Mouse (Mus musculus) 3T3-L1 (cell line): ENCODE data around the gene Uaca.
"Not testable (repeated sequence)": the region's sequence is repeated elsewhere in the genome, so short reads cannot be mapped to it uniquely, and the experiment has no call there.

Experiments used
- DNase-seq: peaks from one replicate; pipeline ENCODE4 v3.0.0-alpha.2; 2015; ENCODE audit warnings: low read depth, low spot score

The Uaca gene

DNA sequence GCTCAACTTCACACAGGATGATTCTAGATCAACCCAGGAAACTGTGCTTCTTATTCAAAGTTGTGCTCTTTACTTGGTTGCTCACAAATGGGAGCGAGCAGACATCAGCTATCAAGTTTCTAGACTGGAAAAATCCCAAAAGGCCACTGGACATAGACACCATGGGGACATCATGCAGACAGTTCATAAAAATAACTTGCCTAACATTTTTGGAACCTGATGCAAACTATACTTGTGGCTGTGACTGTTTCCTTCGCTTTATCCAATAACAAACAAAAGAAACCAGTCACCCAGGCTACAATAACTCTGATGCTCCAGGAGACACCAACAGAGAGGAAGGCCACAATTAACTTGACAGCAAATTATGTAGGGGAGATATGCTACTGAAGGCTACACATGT, 4.1 kb upstream of the Uaca start:
- DNase-seq: no peak

DNA sequence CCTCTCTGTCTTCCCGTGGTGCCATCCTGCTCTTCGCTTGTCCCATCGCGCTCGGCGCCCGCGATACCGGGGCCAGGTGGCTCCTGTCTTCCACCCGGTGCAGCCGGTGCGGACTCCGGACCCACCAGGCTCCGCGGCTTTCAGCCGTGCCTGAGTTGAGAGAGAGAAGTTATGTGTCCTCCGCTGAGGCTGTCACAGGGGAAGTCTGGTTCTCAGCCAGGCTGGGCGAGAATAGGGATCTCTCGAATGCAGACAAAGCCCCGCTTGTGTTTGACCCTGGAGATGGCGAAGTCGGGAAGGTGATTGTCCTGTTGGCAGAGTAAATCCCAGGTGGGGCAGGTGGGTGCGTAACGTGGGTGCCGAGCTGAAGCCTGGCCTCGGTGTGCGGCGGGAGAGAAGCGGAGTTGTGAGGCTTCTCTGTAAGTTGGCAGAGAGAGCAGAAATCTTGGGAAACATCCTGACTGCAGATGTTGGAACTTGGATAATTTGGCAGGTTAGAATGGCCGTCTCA, 554 bp downstream of the Uaca start:
- peak; percentile 36 for DNase-seq

DNA sequence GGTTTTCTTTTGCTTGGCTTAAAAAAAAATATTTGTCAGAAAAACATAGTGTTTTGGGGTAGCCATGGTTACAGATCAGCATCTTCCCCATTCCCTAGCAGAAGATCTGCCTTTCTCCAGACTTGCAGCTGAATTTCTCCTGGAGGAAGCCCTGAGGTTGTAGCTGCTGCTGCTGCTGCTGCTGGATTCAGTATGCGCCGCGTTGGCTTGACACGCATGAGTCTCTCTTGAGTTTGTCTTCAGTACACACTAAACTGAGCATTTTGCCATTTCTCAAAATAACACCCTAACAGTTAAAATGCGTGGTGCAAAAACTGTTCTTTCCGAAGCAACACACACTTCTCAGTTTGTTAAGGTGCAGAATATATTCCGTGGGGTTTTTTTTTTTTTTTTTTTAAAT, 1.7 kb downstream of the Uaca start:
- no peak for DNase-seq

DNA sequence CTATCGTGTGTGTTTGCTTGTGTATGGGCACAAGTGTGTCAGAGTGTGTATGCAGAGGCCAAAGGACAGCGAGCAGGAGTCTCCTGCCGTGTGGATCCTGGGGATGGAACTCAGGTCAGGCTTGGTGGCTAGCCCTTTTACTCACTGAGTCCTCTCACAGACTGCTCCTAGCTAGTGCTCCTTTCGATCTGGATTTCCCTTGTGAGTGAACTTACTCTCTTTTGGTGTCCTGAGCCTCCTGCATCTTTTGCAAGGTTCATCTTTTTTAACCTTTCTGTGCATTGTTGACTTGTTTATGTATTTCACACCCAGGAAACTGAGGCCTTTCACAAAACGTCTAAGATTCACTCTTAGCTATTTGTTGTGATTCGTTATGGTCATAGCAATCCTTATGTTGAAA, 2.8 kb downstream of the Uaca start:
- no peak for DNase-seq

DNA sequence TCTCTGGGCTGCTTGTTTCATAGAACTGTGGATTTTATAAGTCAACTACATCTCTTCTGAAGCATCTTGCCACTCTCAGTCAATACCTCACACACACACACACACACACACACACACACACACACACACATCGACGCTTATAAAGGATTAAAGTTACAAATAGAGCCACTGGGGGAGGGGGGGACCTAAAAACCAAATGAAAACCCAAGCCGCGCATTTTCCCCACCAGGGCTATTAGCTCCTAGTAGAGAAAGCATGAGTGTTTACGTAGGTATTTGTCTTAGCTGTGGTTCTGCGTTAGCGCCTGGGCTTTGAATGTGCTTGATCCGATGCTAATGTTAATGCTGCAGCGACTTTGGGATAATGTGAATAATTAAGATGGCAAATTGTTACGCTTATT, 4.7 kb downstream of the Uaca start:
- DNase-seq: no peak

DNA sequence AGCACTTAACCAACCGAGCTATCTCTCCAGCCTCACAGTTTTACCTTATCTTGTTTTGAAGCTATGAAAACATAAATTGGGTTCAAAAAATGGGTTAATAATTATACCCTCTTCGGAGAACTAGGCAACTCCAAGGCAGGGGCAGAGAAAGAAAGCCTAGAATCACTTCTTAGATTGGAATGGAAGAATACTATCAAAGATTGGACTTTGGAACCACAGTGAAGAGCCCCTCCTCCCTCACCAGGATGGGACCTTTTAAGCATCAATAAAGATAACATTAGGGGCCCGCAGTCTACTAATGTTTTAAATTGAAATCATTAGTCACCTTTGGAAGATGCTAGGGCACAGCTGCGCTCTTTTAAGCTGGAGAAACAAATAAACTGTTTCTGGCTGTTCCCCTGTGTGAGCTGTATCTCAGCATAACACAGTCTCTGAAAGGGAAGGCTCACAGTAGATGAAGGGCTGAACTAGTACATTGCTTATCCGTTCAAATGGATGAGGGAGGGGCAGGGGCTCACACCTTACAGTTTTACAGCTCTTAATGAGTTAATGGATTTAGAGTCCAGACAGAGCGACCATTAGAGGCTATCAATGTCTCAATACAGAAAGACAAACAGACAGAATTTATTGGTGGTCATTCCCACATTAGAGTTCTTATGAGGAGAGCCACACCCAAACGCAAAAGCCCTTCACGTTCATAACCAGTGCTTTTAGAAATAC, 6.5 kb downstream of the Uaca start:
- no peak for DNase-seq

DNA sequence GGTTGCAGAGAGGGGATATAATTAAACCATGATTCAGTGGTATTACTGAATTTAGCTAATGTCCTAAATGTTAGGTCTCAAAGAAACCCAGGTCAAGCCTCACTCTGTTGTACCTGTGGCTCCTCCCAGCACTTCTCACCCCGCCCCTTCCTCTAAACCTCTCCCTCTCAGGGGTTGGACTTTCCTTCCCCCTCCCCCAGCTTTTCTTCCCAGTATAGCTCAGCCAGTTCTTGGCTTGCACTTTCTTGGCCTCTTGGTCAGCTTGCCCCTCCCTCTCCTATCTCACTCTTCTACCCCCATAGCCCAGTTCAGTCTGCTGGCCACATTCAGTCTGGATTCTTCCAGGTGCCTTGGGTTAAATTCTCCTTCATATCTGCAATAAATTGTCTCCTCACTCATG, 7.4 kb downstream of the Uaca start:
- DNase-seq: no peak

DNA sequence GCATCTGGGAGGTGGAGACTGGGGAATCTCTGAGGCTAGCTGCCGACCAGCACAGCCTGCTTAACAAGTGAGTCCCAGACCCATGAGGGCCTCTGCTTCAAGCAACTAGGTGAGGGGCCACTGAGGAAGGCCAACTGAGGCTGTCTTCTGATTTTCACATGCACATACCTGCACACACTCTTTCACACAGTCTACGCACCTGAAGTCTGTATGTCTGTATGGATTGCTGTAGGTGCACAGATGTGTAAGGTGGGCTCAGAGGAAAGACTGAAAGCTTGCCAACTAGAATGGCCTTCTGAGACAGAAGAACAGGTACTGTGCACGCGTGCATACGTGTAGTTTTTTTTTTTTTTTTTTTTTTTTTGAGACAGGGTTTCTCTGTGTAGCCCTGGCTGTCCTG, 8.0 kb downstream of the Uaca start:
- DNase-seq: no peak

DNA sequence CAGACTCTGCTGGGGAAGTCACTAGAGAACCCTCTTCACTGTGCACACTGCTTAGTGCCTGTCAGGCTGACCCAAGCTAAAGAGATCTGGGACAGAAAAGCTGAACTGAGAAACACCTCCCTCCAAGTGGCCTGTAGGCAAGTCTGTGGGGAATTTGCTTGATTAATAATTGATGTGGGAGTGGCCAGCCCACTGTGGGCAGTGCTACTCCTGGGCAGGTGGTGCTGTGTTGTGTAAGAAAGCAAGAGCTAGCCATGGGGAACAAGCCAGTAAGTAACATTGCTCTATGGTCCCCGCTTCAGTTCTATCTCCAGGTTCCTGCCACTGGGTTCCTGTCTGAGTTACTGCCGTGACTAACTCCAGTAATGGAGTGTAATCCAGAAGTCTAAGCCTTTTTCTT, 11.7 kb downstream of the Uaca start:
- no peak for DNase-seq

DNA sequence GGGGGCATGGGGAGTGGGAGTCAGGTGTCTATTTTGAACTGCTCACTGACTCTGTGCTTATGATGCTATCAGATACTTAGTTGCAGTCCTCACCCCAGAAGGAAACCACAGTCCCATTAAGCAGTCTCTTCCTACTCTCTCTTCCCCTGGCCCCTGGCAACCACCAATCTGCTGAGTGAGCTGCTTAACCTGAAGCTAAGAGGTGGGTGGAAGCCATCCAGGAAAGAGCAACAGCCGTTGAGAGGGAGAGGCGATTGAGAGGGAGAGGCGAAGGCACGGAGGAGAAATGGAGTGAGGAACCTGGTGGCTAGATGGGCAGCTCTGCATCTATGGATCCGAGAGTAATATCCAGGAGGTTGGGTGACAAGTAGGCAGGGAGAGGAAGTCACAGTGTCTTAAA, 13.7 kb downstream of the Uaca start:
- DNase-seq: no peak

DNA sequence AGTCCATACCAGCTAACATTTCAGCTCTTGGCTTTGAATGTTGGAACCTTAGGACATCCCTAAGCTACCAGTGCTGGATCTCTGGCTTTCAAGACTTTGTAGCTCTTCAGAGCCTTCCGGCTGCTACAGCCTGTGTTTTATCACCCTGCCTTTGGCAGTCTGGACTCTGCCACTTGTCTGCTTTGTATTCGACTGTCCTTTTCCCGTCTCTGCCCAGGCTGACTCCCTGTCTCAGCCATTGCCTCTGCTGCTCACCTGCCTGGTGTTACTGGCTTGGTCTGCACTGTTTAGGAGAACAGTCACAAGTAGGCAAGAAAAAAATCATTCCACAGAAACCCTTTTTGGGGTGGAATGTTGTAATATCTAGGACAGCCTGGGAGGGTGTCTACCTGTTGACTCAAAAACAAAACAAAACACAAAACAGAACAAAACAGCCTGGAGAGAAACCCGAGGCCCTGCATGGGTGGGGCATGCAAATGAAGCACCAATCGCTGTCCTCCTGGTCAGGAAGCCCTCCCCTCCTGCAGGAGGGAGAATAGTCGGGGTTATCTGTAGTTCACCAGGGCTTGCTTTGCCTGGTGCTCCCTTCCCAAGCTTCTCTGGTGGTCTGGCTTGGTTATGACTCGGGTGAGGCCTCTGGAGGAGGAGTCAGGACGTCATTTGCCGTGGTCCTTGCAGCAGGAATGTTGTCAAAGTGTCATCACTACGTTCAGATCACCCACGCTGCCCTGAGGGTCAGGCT, 19.0 kb downstream of the Uaca start:
- no peak for DNase-seq

DNA sequence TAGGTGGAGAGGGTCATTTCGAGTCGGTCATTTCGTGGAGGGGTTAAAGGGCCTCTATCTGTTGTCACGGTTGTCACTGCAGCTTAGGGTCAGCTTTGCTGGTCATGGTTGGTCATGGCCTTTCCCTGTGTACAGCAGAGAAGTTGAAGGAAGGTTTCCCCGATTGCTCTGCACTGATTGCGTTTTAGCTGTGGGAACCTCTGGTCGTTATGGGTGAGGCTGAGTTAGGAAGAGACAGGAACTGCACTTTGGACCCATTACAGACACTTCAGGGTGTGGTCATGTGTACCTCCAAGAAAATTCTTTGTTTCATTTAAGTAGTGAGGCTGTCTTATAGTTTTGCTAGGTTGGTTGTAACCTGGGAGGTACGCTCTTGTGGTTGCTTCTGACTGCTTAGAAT, 21.2 kb downstream of the Uaca start:
- DNase-seq: no peak

DNA sequence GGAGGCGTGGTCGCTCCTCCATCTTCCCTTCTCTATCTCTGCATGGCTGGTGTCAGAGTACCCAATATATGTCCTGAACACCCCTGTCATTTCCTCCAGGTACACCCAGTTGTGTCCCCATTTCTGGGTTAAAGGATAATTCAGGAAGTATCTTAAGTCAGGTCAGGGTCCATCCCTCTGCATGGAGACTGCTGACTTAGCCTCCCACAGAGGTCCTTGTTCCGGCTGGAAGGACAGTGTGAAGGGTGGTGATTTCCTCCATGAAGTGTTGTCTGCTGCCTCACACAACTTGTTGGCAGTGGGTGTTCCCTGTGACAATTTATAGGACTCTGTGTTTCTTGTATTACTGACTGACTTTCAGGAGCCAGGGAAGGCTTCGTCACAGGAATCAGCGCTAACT, 23.2 kb downstream of the Uaca start:
- DNase-seq: no peak

DNA sequence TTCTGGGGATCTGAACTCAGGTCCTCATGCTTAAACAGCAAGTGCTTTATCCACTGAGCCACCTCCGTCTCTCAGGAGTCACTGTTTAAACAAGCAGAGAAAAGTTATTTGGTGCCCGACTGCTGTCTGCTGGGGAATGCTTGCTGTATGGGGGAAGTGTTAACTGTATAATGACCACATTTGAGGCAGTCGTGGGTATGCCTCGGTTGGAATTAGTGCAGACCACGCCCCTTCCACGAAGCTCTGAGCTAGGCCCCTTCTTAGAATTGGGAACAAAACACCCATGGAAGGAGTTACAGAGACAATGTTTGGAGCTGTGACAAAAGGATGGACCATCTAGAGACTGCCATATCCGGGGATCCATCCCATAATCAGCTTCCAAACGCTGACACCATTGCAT, 24.2 kb downstream of the Uaca start:
- DNase-seq: not testable (repeated sequence)

DNA sequence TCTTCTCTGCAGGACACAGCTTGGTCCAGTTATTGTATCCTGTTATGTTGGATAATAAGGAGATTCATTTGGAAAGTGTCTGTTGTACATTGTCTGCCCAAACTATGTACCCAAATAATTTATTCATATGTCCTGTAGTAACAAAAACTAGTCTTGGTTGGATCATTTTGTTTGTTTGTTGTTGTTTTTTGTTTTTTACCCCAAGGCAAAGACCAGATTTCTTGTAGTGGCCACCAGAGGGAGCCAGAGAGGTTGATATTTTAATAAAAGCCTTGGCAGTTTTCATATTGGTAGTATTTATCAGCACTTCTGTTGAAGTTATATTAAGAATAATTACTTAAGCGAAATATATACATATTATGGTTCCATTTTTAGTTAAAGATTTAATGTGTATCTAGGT, 25.0 kb downstream of the Uaca start:
- peak; percentile 69 for DNase-seq

DNA sequence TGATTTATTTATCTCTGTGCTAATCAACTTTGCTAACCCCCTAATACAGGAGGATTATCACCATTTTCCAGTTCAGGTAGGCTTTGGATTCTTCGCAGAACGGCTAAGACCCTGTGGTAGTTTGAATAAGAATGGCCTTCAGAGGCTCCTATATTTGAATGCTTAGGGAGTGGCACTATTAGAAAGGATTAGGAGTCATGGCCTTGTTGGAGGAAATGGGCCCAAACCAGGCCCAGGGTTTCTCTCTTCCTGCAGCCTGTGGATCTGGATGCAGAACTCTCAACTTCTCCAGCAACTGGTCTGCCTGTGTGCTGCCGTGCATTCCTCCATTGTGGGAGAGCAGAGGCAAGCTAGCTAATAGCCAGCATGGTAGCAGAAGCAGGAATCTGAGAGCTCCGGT, 27.2 kb downstream of the Uaca start:
- DNase-seq: no peak

DNA sequence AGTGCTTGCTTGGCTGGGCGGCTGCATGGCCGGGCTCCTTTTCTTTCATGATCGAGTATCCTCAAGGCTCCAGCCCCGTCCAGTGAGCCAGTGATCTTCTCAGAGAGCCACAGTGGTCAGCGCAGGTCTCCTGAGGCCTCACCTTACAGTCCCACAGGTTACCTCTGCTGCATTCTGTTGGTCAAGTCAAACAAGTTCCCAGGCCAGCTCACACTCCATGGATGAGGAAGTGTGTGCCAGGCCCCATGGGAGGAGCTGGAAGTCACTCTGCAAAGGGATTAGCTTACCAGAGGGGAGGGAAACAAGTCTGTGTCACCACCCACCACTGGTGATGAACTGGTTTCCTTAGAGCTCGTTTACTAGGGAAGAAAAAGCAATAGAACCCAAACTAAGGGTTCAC, 28.3 kb downstream of the Uaca start:
- no peak for DNase-seq

DNA sequence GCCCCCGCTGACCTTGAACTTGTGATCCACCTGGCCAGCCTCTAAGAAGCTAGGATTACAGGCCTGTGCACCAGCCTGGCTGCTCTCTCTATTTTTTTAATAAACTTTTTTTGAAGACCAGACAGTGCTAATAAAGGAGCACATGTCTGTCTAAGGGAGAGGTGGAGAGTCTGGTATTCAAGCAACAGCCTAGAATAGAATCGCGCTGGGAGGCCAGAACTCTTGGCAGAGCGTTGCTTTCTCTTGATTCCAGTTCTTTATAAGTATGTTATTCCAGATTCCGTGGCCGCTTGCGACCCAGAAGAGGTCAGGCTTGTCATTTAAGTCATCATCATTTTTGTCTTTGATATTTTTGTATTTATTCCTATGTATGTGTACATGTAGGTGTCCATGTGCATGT, 31.2 kb downstream of the Uaca start:
- DNase-seq: no peak

DNA sequence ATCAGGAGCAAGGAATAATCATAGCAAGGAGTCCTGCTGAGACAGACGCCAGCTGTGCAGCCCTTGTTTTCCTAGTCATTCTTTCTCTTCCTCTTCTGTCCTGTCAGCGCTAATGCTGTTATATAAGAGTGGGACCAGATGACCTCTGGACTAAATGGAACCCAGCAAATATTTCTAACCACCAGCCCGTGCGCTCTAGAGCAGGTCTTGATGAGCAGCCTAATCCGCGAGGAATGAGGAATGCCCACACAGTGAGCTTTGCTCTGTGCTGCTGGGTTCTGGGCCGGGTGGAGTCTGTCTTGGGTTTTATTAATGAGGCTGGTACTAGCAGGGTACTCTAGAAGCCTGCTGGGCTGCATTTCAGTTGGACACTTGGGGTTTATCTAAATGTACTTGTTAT, 32.4 kb downstream of the Uaca start:
- no peak for DNase-seq

DNA sequence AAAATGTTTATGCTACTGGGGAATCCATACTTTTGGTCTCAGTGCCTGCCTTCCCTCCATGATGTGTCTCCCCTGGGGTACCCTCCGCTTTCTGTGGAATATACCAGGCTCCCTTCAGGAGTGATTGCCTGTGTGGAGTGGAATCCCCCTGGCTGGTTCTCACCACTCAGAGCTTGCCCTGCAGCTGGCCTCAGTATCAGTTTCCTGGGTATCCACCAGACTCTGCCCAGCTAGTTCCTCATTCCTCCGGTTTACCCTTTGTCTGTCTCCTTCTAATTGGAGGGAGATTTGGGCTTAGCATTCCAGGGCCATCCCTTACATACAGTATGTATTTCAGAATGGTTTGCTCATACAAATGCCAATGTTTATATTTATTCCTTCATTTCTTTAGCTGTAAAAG, 33.9 kb downstream of the Uaca start:
- DNase-seq: no peak

DNA sequence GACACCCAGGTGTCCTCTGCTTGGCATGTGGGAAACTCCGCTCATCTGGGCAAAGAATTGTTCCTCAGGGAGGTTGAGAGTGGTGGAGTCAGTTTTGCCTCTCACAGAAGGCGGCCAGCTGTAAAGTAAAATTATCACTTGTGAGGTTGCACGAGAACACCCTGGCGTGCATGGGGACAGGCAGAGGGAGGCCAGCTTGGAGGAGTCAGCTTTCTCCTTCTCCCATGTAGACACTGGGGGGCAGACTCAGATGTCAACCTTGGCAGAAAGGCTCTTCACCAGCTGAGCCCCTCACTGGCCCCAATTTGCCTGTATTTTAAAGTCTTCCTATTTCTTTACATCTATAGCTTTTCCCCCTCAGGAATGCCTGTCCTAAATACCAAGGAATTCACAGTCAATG, 35.3 kb downstream of the Uaca start:
- DNase-seq: no peak

DNA sequence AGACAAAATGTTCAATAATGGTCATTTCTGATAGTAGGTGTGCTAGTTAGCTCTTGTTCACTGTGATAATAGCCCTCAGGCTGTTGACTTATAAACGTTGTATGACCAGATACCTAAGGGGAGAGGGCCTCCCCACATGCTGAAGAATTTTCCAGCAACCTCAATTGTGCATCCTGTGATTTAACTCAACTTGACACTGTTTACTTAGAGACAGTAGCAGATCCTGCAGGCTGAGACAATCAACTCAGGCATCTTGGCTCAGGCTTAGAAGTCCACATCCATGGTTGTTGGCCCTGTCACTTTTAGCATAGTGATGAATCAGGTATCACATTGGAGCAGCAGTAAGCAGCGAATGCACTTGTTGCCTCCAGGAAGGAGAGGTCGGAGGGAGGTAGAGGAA, 35.7 kb downstream of the Uaca start:
- DNase-seq: no peak

DNA sequence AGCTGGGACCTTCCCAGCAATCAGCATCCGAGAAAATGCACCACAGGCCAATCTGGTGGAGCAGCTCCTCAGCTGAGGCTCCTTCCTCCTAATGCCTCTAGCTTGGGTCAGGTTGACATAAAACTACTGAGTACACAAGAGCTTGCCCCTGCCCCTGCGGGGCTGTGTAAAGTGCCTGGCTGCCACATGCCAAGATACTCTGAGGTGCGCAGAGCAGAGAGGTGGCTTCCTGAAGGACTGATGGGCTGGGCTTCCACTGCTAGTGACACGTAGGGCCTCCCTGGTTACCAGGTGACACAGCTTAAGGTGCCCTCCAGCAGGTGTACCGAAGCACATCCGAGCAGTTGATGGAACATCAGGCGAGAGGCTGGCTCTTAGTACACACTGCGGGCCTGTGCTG, 37.9 kb downstream of the Uaca start:
- no peak for DNase-seq
